Mouse (Mus musculus) inflammation-experienced regulatory T-cells, adult 6 months (primary cell): ENCODE results near the gene Spin2-ps6. TPM values are rescaled to one million over a fixed set of nuclear protein-coding genes. Genes with fewer than 3 reads are reported as not detected.
"Not testable (repeated sequence)": the region's sequence is repeated elsewhere in the genome, so short reads cannot be mapped to it uniquely, and the experiment has no call there.

Experiments
- ATAC-seq: one replicate; pipeline ENCODE4 v1.8.0; 2017
- polyA plus RNA-seq, 3 experiments: library from polyadenylated mRNA; unstranded; fragments of 100-300 nt; shearing (Covaris generic); gene quantifications; one replicate each; pipeline ENCODE4 v1.2.1; 2017

The Spin2-ps6 gene
- polyA plus RNA-seq: not detected

- ATAC-seq: not testable (repeated sequence)
Observed at GRCm38 (mm10) chrX:33234569-33234968, at the start of gene Spin2-ps6. Gene Spin2-ps6 (plus strand): TSS chrX:33234869.

Other genes starting within 250 kb of the Spin2-ps6 start
- gene Btbd35f12, start 78.5 kb downstream of the Spin2-ps6 start, polyA plus RNA-seq: not detected